Mouse (Mus musculus) neural tube, embryonic 14.5 days (tissue): ENCODE data around the gene Pik3r2. TPM values are rescaled to one million over a fixed set of nuclear protein-coding genes. Genes with fewer than 3 reads are reported as not detected.
A peak's percentile ranks its signal among the peaks of the same experiment; 100 is the strongest.

ENCODE experiments used
- ATAC-seq: fragments of 200-750 bp; cut with Nextera tagmentation; 2 replicates; pipeline ENCODE4 v1.8.0; 2017; ENCODE audit warnings: low read depth, mild to moderate bottlenecking, moderate TSS enrichment, moderate library complexity
- H3K27ac ChIP-seq: fragments of 300-500 bp; sonication (generic); 2 replicates; pipeline ENCODE4 v1.5.1; 2014; ENCODE audit warnings: low read depth, mild to moderate bottlenecking, control low read depth, low read length, moderate library complexity, mixed read lengths
- H3K27me3 ChIP-seq: fragments of 300-500 bp; sonication (generic); 2 replicates; pipeline ENCODE4 v1.6.1; 2014; ENCODE audit warnings: low read length; ENCODE audit not compliant: control insufficient read depth, insufficient read depth
- H3K36me3 ChIP-seq: fragments of 300-500 bp; sonication (generic); 2 replicates; pipeline ENCODE4 v1.6.1; 2014; ENCODE audit warnings: low read length, mixed read lengths; ENCODE audit not compliant: control insufficient read depth, insufficient read depth
- H3K4me1 ChIP-seq: fragments of 300-500 bp; sonication (generic); 2 replicates; pipeline ENCODE4 v1.6.1; 2014; ENCODE audit warnings: low read length; ENCODE audit not compliant: control insufficient read depth, insufficient read depth
- H3K4me2 ChIP-seq: fragments of 300-500 bp; sonication (generic); 2 replicates; pipeline ENCODE4 v1.6.1; 2014; ENCODE audit warnings: mild to moderate bottlenecking, low read depth, low read length, control low read depth
- H3K4me3 ChIP-seq: fragments of 300-500 bp; sonication (generic); 2 replicates; pipeline ENCODE4 v1.5.1; 2014; ENCODE audit warnings: low read depth, low read length, control low read depth, mixed read lengths
- H3K9ac ChIP-seq: fragments of 300-500 bp; sonication (generic); replicated peaks from 2 replicates; pipeline ENCODE4 v1.6.1; 2014; ENCODE audit warnings: low read depth, mild to moderate bottlenecking, control low read depth, low read length, mixed read lengths
- H3K9me3 ChIP-seq: fragments of 300-500 bp; sonication (generic); 2 replicates; pipeline ENCODE4 v1.6.1; 2016; ENCODE audit warnings: low read length; ENCODE audit not compliant: control insufficient read depth
- WGBS: fragments of 180-500 bp; shearing (Covaris S2); extraction: QIAGEN DNeasy Blood & Tissue Kit; methylation state at CpG from one replicate; pipeline ENCODE4 v1.1.7; 2014; 5-methylcytosine and 5-hydroxymethylcytosine counted together
- polyA plus RNA-seq: library from polyadenylated mRNA; unstranded; fragments of >200 nt; fragmentation: Nextera tagmentation; extraction: Ambion mirVana; gene quantifications from 2 replicates; pipeline ENCODE4 v1.2.1, GENCODE M21; 2014

Pik3r2 gene
- polyA plus RNA-seq, 1 experiment from 2014 or later: 72.2 TPM

GRCm38 (mm10) chr8:70729808-70730475 lies 46.6 kb downstream of the Pik3r2 start:
- Histone ChIP-seq H3K36me3 (no peaks in the 10 kb centered on the region), H3K9ac (no peak overlapping the region), H3K27me3 (peaks cover 5% of the 10 kb centered on the region; the same call in 1 of the 2 replicates), H3K4me1 (no peaks in the 10 kb centered on the region), H3K4me3 (peak overlapping the region; percentile 1; the same call in 1 of the 2 replicates), H3K27ac (no peak overlapping the region), H3K4me2 (0 out of 2 replicates have a peak overlapping the region, but pooled peaks have one; percentile 24), H3K9me3 (no peaks in the 10 kb centered on the region)
- WGBS: 5% methylated on average over 34 of the region's 34 CpGs
- ATAC-seq: no peak; the same call in 1 of the 2 replicates

DNA sequence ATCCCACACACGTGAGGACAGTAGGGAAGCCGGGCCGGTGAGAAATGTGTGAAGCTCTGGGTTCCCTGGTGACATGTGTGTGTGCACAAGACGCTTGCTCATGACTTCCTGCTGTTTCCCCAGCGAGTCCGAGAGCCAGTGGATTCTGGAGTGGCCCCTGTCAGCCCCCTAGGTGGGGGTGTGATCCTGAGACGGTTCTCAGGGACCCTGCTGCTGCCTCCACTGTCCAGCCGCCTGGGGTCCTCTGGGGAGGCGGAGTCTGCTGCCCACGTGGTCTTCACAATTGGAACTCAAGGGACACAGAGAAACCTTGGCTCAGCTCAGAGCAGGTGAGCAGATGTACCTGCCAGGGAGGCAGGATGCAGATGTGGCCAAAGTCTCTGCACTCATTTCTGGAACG lies 49.8 kb downstream of the Pik3r2 start:
- no peak for ATAC-seq
- no peaks in the 10 kb centered on the region for H3K4me1 ChIP-seq
- 0 out of 2 replicates have a peak, but pooled peaks cover 5% of the 10 kb centered on the region for H3K27me3 ChIP-seq
- H3K4me2 ChIP-seq: no peak overlapping the region
- no peaks in the 10 kb centered on the region for H3K36me3 ChIP-seq
- H3K9me3 ChIP-seq: no peaks in the 10 kb centered on the region
- no peak overlapping the region for H3K9ac ChIP-seq
- H3K27ac ChIP-seq: no peak overlapping the region
- H3K4me3 ChIP-seq: no peak overlapping the region
- WGBS: 46% methylated on average over 11 of the region's 11 CpGs

- 31% methylated on average over 14 of the region's 14 CpGs for WGBS
- ATAC-seq: no peak
- H3K9ac ChIP-seq: no peak overlapping the region
- no peak overlapping the region for H3K27ac ChIP-seq
- no peaks in the 10 kb centered on the region for H3K4me1 ChIP-seq
- 0 out of 2 replicates have a peak, but pooled peaks cover 5% of the 10 kb centered on the region for H3K27me3 ChIP-seq
- H3K4me2 ChIP-seq: no peak overlapping the region
- H3K36me3 ChIP-seq: no peaks in the 10 kb centered on the region
- H3K4me3 ChIP-seq: no peak overlapping the region
- no peaks in the 10 kb centered on the region for H3K9me3 ChIP-seq
Observed at GRCm38 (mm10) chr8:70725792-70726447, 50.6 kb downstream of the Pik3r2 start.

DNA sequence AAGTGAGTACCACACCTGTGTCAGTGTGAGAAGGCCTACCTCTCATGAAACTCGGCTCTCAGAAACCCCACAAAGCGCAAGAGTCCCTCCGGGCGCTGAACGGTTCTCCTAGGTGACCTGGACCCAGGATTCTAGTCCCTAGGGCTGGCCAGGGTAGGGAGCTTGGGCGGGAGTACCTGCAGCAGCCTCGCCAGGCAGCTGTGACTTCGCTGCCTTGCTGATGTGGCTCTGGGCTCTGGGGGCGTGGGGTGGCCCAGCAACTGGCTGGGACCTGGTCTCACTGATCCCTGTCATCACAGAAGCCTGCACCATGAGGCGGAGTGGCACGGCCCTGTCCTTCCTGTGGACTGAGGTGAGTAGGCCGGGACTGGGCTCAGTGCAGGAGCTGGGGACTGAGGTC lies 52.3 kb downstream of the Pik3r2 start:
- ATAC-seq: no peak
- Histone ChIP-seq H3K4me3 (no peak overlapping the region), H3K4me2 (no peak overlapping the region), H3K4me1 (no peaks in the 10 kb centered on the region), H3K9ac (no peak overlapping the region), H3K9me3 (no peaks in the 10 kb centered on the region), H3K27ac (no peak overlapping the region), H3K27me3 (0 out of 2 replicates have a peak, but pooled peaks cover under 1% of the 10 kb centered on the region), H3K36me3 (no peaks in the 10 kb centered on the region)
- 81% methylated on average over 12 of the region's 12 CpGs for WGBS

GRCm38 (mm10) chr8:70723486-70724210 lies 52.9 kb downstream of the Pik3r2 start, which contains the start of gene Pde4c:
Gene Pde4c (plus strand): TSS chr8:70723720.
- 50% methylated on average over 7 of the region's 7 CpGs for WGBS
- Histone ChIP-seq H3K27me3 (no peaks in the 10 kb centered on the region), H3K36me3 (no peaks in the 10 kb centered on the region), H3K9me3 (no peaks in the 10 kb centered on the region), H3K4me3 (no peak within 1 kb of the TSS), H3K4me1 (no peaks in the 10 kb centered on the region), H3K9ac (no peak within 1 kb of the TSS), H3K4me2 (no peak within 1 kb of the TSS), H3K27ac (no peak within 1 kb of the TSS)
- no peak for ATAC-seq

- Histone ChIP-seq H3K9me3 (no peaks in the 10 kb centered on the region), H3K36me3 (no peaks in the 10 kb centered on the region), H3K27me3 (no peaks in the 10 kb centered on the region), H3K4me2 (no peak overlapping the region), H3K27ac (no peak overlapping the region), H3K9ac (no peak overlapping the region), H3K4me1 (no peaks in the 10 kb centered on the region), H3K4me3 (no peak overlapping the region)
- WGBS: 85% methylated on average over 8 of the region's 8 CpGs
- no peak for ATAC-seq
Observed at GRCm38 (mm10) chr8:70721601-70722000, 54.9 kb downstream of the Pik3r2 start.

GRCm38 (mm10) chr8:70720739-70721138 lies 55.8 kb downstream of the Pik3r2 start:
- ATAC-seq: peak; percentile 75
- no peaks in the 10 kb centered on the region for H3K27me3 ChIP-seq
- 6% methylated on average over 3 of the region's 3 CpGs for whole genome bisulfite sequencing
- no peaks in the 10 kb centered on the region for H3K9me3 ChIP-seq
- no peak overlapping the region for H3K9ac ChIP-seq
- no peaks in the 10 kb centered on the region for H3K36me3 ChIP-seq
- H3K4me1 ChIP-seq: no peaks in the 10 kb centered on the region
- H3K4me2 ChIP-seq: no peak overlapping the region
- H3K4me3 ChIP-seq: no peak overlapping the region
- no peak overlapping the region for H3K27ac ChIP-seq

- WGBS: 59% methylated on average over 9 of the region's 9 CpGs
- H3K9me3 ChIP-seq: no peaks in the 10 kb centered on the region
- ATAC-seq: no peak
- no peak overlapping the region for H3K4me2 ChIP-seq
- no peak overlapping the region for H3K9ac ChIP-seq
- no peaks in the 10 kb centered on the region for H3K27me3 ChIP-seq
- H3K4me3 ChIP-seq: no peak overlapping the region
- no peak overlapping the region for H3K27ac ChIP-seq
- H3K36me3 ChIP-seq: no peaks in the 10 kb centered on the region
- H3K4me1 ChIP-seq: no peaks in the 10 kb centered on the region
Observed at GRCm38 (mm10) chr8:70719796-70720270, 56.7 kb downstream of the Pik3r2 start.
